Mouse (Mus musculus): ENCODE measurements around the gene Tnp1.

Gene Tnp1

GRCm38 (mm10) chr1:73004890-73005289 is 10.8 kb downstream of the Tnp1 start:
- DNase-seq, result no peak

- DNase-seq, result no peak
Measured at GRCm38 (mm10) chr1:73002637-73003036, 13.1 kb downstream of the Tnp1 start.

- no peak for DNase-seq
Measured at GRCm38 (mm10) chr1:73001961-73002360, 13.7 kb downstream of the Tnp1 start.

- no peak for DNase-seq
Measured at GRCm38 (mm10) chr1:72994751-72995528, 20.8 kb downstream of the Tnp1 start.

- no peak for DNase-seq
Measured at GRCm38 (mm10) chr1:72992944-72993464, 22.7 kb downstream of the Tnp1 start.

- DNase-seq, result no peak
Measured at GRCm38 (mm10) chr1:72992209-72992608, 23.5 kb downstream of the Tnp1 start.

GRCm38 (mm10) chr1:72988904-72989303 is 26.8 kb downstream of the Tnp1 start:
- DNase-seq, result no peak

GRCm38 (mm10) chr1:72986715-72987114 is 29.0 kb downstream of the Tnp1 start:
- DNase-seq, result no peak

- no peak for DNase-seq
Measured at GRCm38 (mm10) chr1:72978956-72979355, 36.8 kb downstream of the Tnp1 start.

- no peak for DNase-seq
Measured at GRCm38 (mm10) chr1:72974226-72974625, 41.5 kb downstream of the Tnp1 start.

GRCm38 (mm10) chr1:72970461-72970860 is 45.2 kb downstream of the Tnp1 start:
- peak in 1 of 2 experiments; percentile 16 for DNase-seq

- DNase-seq, result no peak
Measured at GRCm38 (mm10) chr1:72969113-72969812, 46.4 kb downstream of the Tnp1 start.

- no peak for DNase-seq
Measured at GRCm38 (mm10) chr1:72966423-72966822, 49.3 kb downstream of the Tnp1 start.

Data from kidney, postnatal 36 days (tissue).